Mouse (Mus musculus) c-Kit-positive CD71-negative TER-119-negative erythroid progenitor cells, embryonic 14.5 days (primary cell): ENCODE measurements around the gene Ech1.

Source experiments
- DNase-seq: peaks from one replicate; pipeline ENCODE4 v3.0.0-alpha.2; 2013; ENCODE audit warnings: low read depth

The Ech1 gene

DNA sequence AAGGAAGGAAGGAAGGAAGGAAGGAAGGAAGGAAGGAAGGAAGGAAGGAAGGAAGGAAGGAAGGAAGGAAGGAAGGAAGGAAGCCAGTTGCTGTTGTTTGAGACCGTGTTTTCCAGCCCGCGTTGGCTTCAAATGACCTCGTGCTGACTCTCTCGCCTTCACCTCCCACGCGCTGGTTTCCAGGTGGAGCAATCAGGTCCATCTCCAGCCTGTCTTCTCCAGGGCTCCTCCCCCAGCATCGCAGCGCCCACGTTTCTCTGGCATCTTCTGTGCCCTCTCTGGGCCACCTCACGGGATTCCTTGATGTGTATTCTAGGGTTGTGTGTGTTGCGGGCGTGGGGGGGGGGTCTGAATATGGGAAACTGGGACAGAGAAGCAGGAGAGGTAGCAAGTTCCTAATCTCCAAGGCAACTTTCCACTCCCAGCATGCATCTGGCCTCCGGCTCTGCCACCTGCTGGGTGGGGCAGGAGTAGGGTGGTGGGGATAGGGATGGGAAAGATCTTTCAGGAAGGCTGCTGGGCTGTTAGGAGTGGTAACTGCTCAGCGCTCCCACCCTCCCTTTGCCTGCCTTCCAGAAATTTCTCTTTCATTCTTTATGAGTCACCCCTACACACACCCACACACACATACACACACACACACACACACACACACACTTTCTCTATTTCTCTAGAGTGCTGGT is 37.9 kb downstream of the Ech1 start:
- no peak for DNase-seq

DNA sequence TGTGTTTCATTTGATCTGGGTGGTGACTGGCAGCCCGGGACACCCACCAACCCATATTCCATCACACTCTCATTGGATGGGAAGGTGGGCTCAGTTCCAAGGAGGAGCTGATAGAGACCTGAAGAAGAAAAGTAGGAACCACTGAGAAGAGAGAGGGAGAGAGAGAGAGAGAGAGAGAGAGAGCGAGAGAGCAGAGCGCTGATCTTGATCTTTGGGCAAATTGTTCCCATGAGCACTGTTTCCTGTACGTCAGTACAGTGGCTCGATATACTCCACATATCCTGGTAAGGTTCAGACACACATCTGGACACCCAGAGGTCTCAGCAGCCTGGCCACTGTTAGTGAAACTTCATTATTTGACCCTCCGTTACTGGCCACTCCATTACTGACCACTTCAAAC is 38.5 kb downstream of the Ech1 start, which contains the start of gene Lgals7:
Lgals7 (plus strand) TSS at position 314 of the 400 bp plus-strand sequence.
- DNase-seq, result no peak

DNA sequence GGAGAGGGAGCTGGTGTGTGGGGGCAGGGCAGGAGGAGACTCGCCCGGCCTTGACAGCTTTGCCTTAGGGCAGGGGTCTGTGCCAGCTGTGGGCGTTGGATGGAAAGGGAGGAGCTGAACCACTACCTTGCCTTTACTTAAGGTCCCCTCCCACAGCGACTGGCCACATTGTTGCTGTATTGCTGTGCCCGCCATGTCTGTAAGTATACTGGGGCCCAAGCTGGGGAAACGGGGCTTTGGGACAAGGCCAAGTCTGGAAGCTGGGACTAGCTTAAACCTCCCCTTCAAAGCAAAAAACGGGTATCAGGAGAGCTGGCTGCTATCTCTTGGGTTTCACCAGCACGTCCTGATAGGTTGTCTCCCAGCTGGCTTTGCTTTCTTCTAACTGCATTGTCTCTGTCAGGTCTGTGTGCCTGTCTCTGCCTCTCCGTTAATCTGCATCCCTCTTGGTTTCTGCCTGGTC is 39.3 kb downstream of the Ech1 start:
- DNase-seq, result no peak

DNA sequence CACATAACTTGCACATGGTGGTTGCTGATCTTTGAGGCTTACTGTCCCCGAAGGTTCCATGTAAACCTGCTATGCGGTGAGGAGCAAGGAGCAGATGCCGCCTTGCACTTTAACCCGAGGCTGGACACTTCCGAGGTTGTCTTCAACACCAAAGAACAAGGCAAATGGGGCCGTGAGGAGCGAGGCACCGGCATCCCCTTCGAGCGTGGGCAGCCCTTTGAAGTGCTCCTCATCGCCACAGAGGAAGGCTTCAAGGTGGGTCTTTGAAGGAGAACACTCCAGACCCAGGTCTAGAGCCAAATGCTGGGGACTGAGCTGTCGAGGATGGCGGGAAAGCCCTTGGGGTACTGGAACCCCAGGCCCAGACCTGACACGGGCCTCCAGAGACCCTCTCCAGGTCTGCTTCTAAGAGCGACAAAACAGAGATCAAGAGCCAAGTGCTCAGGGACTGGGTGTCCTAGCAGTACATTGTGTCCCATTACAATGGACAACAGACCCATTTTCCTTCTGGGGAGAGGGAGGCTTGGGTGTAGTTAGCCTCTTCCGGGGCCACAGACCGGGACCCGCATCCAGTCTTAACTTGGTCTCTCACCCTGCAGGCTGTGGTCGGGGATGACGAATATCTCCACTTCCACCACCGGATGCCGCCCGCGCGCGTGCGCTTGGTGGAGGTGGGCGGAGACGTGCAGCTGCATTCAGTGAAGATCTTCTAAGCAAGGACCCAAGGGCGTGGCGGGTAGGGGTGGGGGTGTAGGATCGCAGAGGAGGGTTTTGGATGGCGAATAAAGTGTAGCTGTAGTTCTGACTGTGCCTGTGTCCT is 40.7 kb downstream of the Ech1 start:
- peak; percentile 90 for DNase-seq

DNA sequence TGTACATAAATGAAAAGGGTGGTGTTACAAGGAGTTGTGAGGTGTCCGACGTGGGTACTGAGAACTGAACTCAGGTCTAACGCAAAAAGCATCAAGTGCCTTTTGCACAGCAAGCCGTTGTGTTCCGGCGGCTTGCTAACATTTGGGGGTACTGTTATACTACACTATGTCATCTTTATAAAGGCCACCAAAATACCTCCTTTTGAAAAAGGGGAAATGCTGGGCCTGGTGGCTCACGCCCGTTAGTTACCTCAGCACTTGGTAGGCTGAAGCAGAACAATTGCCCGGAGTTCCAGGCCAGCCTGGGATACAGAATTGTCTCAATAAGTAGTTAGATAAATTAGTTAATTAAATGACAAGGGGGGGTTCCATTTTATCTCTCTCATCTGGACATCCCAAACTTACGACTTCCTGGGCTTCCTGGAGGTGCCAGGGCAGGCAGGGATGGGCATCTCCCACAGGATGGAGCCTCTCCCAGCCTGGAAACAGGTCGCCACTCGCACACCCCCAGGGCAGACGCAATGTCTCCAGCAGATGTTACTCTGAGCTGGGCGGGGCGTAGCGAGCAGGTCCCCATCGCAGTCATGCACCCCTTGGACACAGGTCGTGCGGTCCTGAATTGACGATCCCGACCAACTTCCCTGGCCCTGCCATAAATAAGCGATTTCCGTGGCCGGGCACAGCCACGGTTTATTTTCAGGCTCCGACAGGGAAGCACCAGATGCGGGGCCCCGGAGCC is 41.9 kb downstream of the Ech1 start:
- no peak for DNase-seq

DNA sequence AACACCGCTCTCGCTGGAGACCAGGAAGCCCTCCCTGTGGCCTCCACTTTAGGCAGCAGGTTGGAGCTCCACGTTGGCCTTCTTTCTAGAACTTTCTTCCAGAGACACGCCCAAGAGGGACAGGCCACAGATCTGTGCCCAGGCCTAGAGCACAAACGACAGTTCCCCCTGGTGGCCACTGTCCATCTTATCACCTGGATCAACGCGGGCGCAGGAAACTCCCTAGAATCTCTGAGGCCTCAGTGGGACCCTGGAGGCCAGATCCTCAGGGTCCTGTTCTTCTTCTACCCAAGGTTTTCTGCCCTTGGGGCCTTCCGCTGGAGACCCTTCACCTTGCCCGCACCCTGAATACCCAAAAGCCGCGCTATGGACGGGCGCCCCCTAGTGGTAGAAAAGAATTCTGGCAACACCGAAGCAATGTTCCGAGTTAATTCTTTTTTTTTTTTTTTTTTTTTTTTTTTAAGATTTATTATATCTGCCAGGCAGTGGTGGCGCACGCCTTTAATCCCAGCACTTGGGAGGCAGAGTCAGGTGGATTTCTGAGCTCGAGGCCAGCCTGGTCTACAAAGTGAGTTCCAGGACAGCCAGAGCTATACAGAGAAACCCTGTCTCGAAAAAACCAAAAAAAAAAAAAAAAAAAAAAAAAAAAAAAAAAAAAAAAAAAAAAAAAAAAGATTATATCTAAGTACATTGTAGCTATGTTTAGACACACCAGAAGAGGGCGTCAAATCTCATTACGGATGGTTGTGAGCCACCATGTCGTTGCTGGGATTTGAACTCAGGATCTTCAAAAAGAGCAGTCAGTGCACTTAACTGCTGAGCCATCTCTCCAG is 42.7 kb downstream of the Ech1 start:
- DNase-seq, result peak; percentile 74

DNA sequence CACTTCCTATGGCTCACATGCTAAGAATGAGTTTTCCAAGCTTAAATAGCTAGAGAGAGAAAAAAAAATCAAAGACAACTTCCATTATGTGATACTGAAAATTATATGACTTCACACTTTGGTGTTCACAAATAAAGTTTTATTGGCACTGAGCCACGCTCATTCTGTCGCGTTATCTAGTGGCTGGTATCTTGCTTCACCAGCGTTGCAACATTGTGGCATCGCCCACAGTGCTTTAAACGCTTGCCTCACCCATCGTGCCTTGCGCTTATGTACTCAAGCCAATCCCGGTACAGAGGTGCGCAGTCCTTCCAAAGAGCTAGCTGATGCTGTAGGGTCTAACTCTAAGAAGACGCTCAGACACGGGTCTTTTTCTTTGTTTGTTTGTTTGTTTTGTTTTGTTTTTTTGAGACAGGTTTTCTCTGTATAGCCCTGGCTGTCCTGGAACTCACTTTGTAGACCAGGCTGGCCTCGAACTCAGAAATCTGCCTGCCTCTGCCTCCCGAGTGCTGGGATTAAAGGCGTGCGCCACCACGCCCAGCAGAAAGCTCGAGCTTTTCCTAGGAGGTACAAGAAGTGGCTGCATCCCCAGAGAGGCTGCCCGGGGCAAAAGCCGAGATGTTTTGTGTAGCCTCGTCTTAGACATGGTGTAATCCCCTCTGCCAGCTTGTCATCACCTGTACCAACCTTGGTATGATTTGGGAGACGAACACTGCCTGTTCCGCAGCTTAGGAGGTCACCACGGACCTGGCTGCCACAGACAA is 46.1 kb downstream of the Ech1 start:
- no peak for DNase-seq

DNA sequence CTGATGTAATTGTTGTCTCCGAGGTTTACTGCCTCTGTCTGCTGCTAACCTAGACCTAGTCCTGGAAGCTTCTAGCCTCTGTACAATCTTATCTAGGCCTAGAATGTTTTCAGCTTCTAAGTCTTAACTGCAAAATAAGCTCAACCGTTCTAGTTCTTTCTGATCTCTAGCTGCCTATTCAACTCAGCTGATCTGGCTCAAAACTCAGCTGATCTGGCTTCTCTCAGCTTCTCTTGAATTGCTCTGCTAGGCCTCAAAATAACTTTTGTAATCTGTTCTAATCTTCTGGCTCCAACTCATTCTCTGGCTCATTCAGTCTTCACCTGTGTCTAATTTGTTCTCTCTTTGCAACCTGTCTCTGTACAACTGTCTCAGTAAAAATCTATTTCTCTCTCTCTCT is 49.5 kb downstream of the Ech1 start:
- no peak for DNase-seq

DNA sequence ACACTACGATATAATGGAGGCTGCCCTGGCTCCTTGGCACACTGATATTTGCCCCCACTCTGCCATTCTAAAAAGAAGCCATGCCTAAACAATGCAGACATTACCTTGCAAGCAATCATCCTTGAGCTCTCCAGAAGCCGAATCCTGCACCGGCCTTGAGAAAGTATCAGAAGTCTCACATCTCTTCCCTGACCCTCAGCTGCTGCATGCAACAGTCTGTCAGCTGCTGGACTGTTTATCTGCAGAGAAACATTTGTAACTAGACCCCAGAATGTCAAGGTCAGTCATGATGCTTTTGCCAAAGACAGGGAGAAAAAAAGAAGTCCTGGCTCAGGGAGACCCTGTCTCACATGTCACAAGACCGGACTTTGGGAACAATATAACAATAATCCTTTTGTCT is 51.1 kb downstream of the Ech1 start:
- DNase-seq, result no peak

DNA sequence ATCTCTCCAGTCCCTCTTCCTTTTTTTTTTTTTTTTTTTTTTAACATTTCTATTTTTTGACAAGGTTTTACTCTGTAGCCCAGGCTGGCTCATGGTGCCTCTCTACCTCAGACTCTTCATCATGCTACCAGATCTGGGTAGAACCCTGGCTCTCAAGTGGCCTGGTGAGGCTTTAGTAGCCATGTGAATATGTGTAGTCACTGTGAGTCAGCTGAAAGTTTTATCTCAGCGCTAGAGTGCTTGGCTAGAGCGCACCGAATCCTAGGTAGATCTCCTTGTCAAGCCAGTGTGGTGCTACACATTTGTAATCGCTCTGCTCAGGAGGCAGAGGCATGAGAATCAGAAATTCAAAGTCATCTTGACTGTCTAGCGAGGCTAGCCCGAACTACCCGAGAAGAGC is 52.1 kb downstream of the Ech1 start:
- no peak for DNase-seq

DNA sequence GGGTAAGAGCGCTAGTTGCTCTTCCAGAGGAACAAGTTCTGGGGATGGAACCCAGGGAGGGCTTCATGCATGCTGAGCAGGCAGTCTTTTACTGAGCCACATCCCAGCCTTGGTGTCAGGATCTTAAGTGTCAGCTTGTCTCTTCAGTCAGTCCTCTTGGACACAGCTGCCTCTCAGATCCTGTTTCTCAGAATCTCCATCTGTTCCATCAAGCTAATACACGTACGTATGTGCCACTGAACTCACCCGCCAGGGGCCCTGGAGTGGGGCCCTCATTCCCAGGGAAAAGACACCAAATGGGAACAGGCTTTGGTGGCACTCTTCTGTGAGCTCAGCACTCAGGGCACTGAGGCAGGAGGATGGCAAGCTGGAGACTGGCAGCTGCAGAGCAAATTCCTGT is 52.8 kb downstream of the Ech1 start:
- DNase-seq, result no peak

DNA sequence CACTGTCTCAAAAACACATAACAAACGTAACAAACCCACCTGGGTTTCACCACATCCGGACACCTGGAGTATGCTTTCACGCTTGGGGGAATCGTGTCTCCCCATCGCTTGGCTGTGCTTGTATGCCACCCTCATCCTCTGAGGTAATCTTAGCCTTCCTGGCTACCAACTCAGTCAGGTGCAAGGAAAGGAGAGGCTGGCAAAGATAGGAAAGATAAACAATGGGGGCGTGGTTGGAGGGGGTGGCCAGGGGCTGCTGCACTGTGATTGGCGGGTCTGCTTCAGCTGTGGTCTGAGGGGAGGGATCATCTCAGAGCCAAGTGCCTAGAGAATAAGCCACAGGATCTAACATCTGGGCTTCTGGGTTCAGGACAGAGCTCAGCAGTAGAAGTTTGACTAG is 54.6 kb downstream of the Ech1 start:
- no peak for DNase-seq

DNA sequence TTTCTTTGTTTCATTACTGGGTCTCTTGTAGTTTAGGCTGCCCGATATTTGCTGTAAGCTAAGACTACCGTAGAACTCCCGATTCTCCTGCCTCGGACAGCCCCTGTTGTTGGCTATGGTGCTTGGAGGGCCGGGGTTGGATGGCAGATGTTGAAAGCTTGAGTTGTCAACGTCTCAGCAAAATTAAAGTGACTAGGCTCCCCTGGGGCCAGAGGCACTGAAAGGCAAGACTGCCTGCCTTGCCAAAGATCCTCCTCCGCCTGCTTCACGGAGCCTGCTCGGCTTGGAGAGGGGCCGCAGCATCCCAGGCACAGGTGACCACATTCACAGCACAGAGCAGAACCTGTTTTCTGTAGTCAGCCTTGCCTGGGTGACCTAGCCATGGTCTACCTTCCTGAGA is 55.5 kb downstream of the Ech1 start:
- DNase-seq, result no peak

DNA sequence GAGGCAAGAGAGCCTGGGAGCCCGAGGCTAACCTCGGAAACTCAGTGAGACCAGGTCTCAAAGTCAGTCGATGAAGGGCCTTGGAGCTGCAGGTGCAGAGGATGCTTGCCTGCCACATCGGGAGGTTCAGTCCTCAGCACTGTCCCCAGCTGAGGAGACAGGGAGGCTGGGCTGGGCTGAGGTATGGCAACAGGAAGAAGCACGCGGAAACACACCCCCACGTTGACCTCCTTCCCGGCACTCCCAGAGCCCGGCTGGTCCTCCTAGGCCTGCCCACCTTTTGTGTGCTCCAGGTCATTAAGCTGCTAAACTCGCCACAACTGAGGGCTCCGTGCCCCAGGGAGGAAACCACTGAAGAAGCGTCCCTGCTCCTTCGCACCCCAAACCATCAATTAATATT is 56.2 kb downstream of the Ech1 start, which contains the start of gene Capn12:
Capn12 (plus strand) TSS at position 224 of the 400 bp plus-strand sequence.
- DNase-seq, result no peak
